Mouse (Mus musculus) neural tube, embryonic 13.5 days (tissue): ENCODE results near the gene Klk1b1. TPM values are rescaled to one million over a fixed set of nuclear protein-coding genes. Genes with fewer than 3 reads are reported as not detected.
A peak's percentile ranks its signal among the peaks of the same experiment; 100 is the strongest.

Source experiments
- ATAC-seq: fragments of 200-750 bp; cut with Nextera tagmentation; 2 replicates; pipeline ENCODE4 v1.8.0; 2017; ENCODE audit warnings: low read depth, mild to moderate bottlenecking, moderate TSS enrichment, moderate library complexity
- H3K27ac ChIP-seq: fragments of 300-500 bp; sonication (generic); replicated peaks from 2 replicates; pipeline ENCODE4 v1.5.1; 2015; ENCODE audit warnings: moderate library complexity, mild to moderate bottlenecking, inconsistent platforms
- H3K27me3 ChIP-seq: fragments of 300-500 bp; sonication (generic); 2 replicates; pipeline ENCODE4 v1.6.1; 2015; ENCODE audit warnings: mild to moderate bottlenecking, inconsistent platforms
- H3K36me3 ChIP-seq: fragments of 300-500 bp; sonication (generic); 2 replicates; pipeline ENCODE4 v1.6.1; 2015; ENCODE audit warnings: mild to moderate bottlenecking, inconsistent platforms
- H3K4me1 ChIP-seq: fragments of 300-500 bp; sonication (generic); replicated peaks from 2 replicates; pipeline ENCODE4 v1.6.1; 2015; ENCODE audit warnings: inconsistent platforms
- H3K4me2 ChIP-seq: fragments of 300-500 bp; sonication (generic); 2 replicates; pipeline ENCODE4 v1.6.1; 2015; ENCODE audit warnings: inconsistent platforms, mild to moderate bottlenecking, moderate library complexity
- H3K4me3 ChIP-seq: fragments of 300-500 bp; sonication (generic); 2 replicates; pipeline ENCODE4 v1.5.1; 2015; ENCODE audit warnings: mild to moderate bottlenecking, inconsistent platforms
- H3K9ac ChIP-seq: fragments of 300-500 bp; sonication (generic); 2 replicates; pipeline ENCODE4 v1.6.1; 2015; ENCODE audit warnings: moderate library complexity, mild to moderate bottlenecking, inconsistent platforms
- H3K9me3 ChIP-seq: fragments of 300-500 bp; sonication (generic); 2 replicates; pipeline ENCODE4 v1.6.1; 2016; ENCODE audit warnings: inconsistent platforms
- WGBS: fragments of 180-500 bp; shearing (Covaris S2); methylation state at CpG from one replicate; pipeline ENCODE4 v1.1.7; 2015; 5-methylcytosine and 5-hydroxymethylcytosine counted together
- polyA plus RNA-seq: library from polyadenylated mRNA; unstranded; fragments of >200 nt; fragmentation: Nextera tagmentation; extraction: Ambion mirVana; gene quantifications from 2 replicates; pipeline ENCODE4 v1.2.1, GENCODE M21; 2015

Klk1b1 gene
- not detected in 2 replicates for polyA plus RNA-seq

GRCm38 (mm10) chr7:43966451-43966850, at the start of gene Klk1b1:
Gene Klk1b1, plus strand, starts transcription at chr7:43966751.
- Histone ChIP-seq H3K9me3 (no peaks in the 10 kb centered on the region), H3K27me3 (no peaks in the 10 kb centered on the region), H3K4me2 (no peak within 1 kb of the TSS), H3K4me3 (no peak within 1 kb of the TSS), H3K36me3 (no peaks in the 10 kb centered on the region), H3K9ac (no peak within 1 kb of the TSS), H3K4me1 (no peaks in the 10 kb centered on the region), H3K27ac (no peak within 1 kb of the TSS)
- ATAC-seq = no peak
- WGBS = 69% methylated on average over 3 of the region's 3 CpGs

GRCm38 (mm10) chr7:43918426-43918825, 48.1 kb upstream of the Klk1b1 start:
- Histone ChIP-seq H3K27ac (no peak overlapping the region), H3K36me3 (no peaks in the 10 kb centered on the region), H3K4me3 (no peak overlapping the region), H3K27me3 (no peaks in the 10 kb centered on the region; the same call in 1 of the 2 replicates), H3K9ac (no peak overlapping the region), H3K4me1 (no peaks in the 10 kb centered on the region), H3K9me3 (no peaks in the 10 kb centered on the region), H3K4me2 (no peak overlapping the region)
- WGBS = 85% methylated on average over 13 of the region's 13 CpGs
- no peak for ATAC-seq

- no peaks in the 10 kb centered on the region for H3K36me3 ChIP-seq
- no peak overlapping the region for H3K27ac ChIP-seq
- H3K9ac ChIP-seq = no peak overlapping the region
- 71% methylated on average over 8 of the region's 8 CpGs for WGBS
- H3K4me3 ChIP-seq = no peak overlapping the region
- H3K4me1 ChIP-seq = no peaks in the 10 kb centered on the region
- H3K27me3 ChIP-seq = no peaks in the 10 kb centered on the region; the same call in 1 of the 2 replicates
- H3K9me3 ChIP-seq = no peaks in the 10 kb centered on the region
- no peak for ATAC-seq
- no peak overlapping the region for H3K4me2 ChIP-seq
Measured at GRCm38 (mm10) chr7:43918871-43919270, 47.7 kb upstream of the Klk1b1 start.

- Histone ChIP-seq H3K4me1 (no peaks in the 10 kb centered on the region), H3K4me3 (no peak overlapping the region), H3K9me3 (no peaks in the 10 kb centered on the region), H3K27me3 (no peaks in the 10 kb centered on the region; the same call in 1 of the 2 replicates), H3K4me2 (no peak overlapping the region), H3K9ac (no peak overlapping the region), H3K36me3 (no peaks in the 10 kb centered on the region), H3K27ac (no peak overlapping the region)
- peak; percentile 92 for ATAC-seq
- 36% methylated on average over 14 of the region's 14 CpGs for whole genome bisulfite sequencing
Measured at GRCm38 (mm10) chr7:43919559-43920451, 46.7 kb upstream of the Klk1b1 start.

GRCm38 (mm10) chr7:43920582-43920981, 46.0 kb upstream of the Klk1b1 start:
- no peaks in the 10 kb centered on the region for H3K9me3 ChIP-seq
- WGBS = 97% methylated on average over 3 of the region's 3 CpGs

GRCm38 (mm10) chr7:43921087-43921486, 45.5 kb upstream of the Klk1b1 start:
- Histone ChIP-seq H3K27me3 (no peaks in the 10 kb centered on the region; the same call in 1 of the 2 replicates), H3K4me3 (no peak overlapping the region), H3K4me2 (no peak overlapping the region), H3K27ac (no peak overlapping the region), H3K9ac (no peak overlapping the region), H3K4me1 (no peaks in the 10 kb centered on the region), H3K36me3 (no peaks in the 10 kb centered on the region), H3K9me3 (no peaks in the 10 kb centered on the region)
- WGBS = 83% methylated on average over 6 of the region's 6 CpGs
- no peak for ATAC-seq

More at GRCm38 (mm10) chr7:43920582-43920981, 46.0 kb upstream of the Klk1b1 start:
- no peaks in the 10 kb centered on the region for H3K36me3 ChIP-seq
- no peaks in the 10 kb centered on the region; the same call in 1 of the 2 replicates for H3K27me3 ChIP-seq
- H3K4me1 ChIP-seq = no peaks in the 10 kb centered on the region
- no peak overlapping the region for H3K4me3 ChIP-seq
- no peak overlapping the region for H3K4me2 ChIP-seq
- H3K27ac ChIP-seq = no peak overlapping the region
- no peak overlapping the region for H3K9ac ChIP-seq
- ATAC-seq = 0 out of 2 replicates have a peak, but pooled peaks have one; percentile 17

GRCm38 (mm10) chr7:43921941-43922340, 44.6 kb upstream of the Klk1b1 start:
- Histone ChIP-seq H3K4me1 (no peaks in the 10 kb centered on the region), H3K27me3 (no peaks in the 10 kb centered on the region; the same call in 1 of the 2 replicates), H3K27ac (no peak overlapping the region), H3K9ac (no peak overlapping the region), H3K4me3 (no peak overlapping the region), H3K36me3 (no peaks in the 10 kb centered on the region), H3K9me3 (no peaks in the 10 kb centered on the region), H3K4me2 (no peak overlapping the region)
- WGBS = 72% methylated on average over 2 of the region's 2 CpGs
- no peak for ATAC-seq

GRCm38 (mm10) chr7:43925985-43926384, 40.6 kb upstream of the Klk1b1 start:
- 67% methylated on average over 5 of the region's 5 CpGs for WGBS
- Histone ChIP-seq H3K27me3 (no peaks in the 10 kb centered on the region; the same call in 1 of the 2 replicates), H3K27ac (no peak overlapping the region), H3K4me3 (no peak overlapping the region), H3K36me3 (no peaks in the 10 kb centered on the region), H3K9ac (no peak overlapping the region), H3K4me2 (no peak overlapping the region), H3K4me1 (no peaks in the 10 kb centered on the region), H3K9me3 (no peaks in the 10 kb centered on the region)
- no peak for ATAC-seq

- 50% methylated on average over 4 of the region's 4 CpGs for WGBS
- Histone ChIP-seq H3K9me3 (no peaks in the 10 kb centered on the region), H3K27ac (no peak overlapping the region), H3K4me3 (no peak overlapping the region), H3K4me2 (no peak overlapping the region), H3K9ac (no peak overlapping the region), H3K4me1 (no peaks in the 10 kb centered on the region), H3K27me3 (no peaks in the 10 kb centered on the region), H3K36me3 (no peaks in the 10 kb centered on the region)
- no peak for ATAC-seq
Measured at GRCm38 (mm10) chr7:43928521-43928920, 38.0 kb upstream of the Klk1b1 start.

- Histone ChIP-seq H3K4me1 (no peaks in the 10 kb centered on the region), H3K27ac (no peak overlapping the region), H3K36me3 (no peaks in the 10 kb centered on the region), H3K9me3 (no peaks in the 10 kb centered on the region), H3K4me2 (no peak overlapping the region), H3K4me3 (no peak overlapping the region), H3K27me3 (no peaks in the 10 kb centered on the region), H3K9ac (no peak overlapping the region)
- WGBS = 76% methylated on average over 4 of the region's 4 CpGs
- ATAC-seq = no peak
Measured at GRCm38 (mm10) chr7:43932337-43932736, 34.2 kb upstream of the Klk1b1 start.

GRCm38 (mm10) chr7:43933440-43933839, 33.1 kb upstream of the Klk1b1 start, which contains the start of gene Klk15:
Gene Klk15, plus strand, starts transcription at chr7:43933740.
- Histone ChIP-seq H3K4me1 (no peaks in the 10 kb centered on the region), H3K4me2 (no peak within 1 kb of the TSS), H3K27ac (no peak within 1 kb of the TSS), H3K9me3 (no peaks in the 10 kb centered on the region), H3K27me3 (no peaks in the 10 kb centered on the region), H3K36me3 (no peaks in the 10 kb centered on the region), H3K9ac (no peak within 1 kb of the TSS), H3K4me3 (no peak within 1 kb of the TSS)
- 91% methylated on average over 3 of the region's 3 CpGs for WGBS
- no peak for ATAC-seq

GRCm38 (mm10) chr7:43934747-43935146, 31.8 kb upstream of the Klk1b1 start:
- Histone ChIP-seq H3K9me3 (no peaks in the 10 kb centered on the region), H3K4me1 (no peaks in the 10 kb centered on the region), H3K4me3 (no peak overlapping the region), H3K27me3 (no peaks in the 10 kb centered on the region), H3K9ac (no peak overlapping the region), H3K27ac (no peak overlapping the region), H3K36me3 (no peaks in the 10 kb centered on the region), H3K4me2 (no peak overlapping the region)
- WGBS = 66% methylated on average over 3 of the region's 3 CpGs
- no peak for ATAC-seq
